Mouse (Mus musculus) hindbrain, postnatal 0 days (tissue): ENCODE measurements around the gene Rnf32. TPM values are rescaled to one million over a fixed set of nuclear protein-coding genes. Genes with fewer than 3 reads are reported as not detected.

Source experiments
- ATAC-seq: fragments of 200-750 bp; cut with Nextera tagmentation; 2 replicates; pipeline ENCODE4 v1.8.0; 2017; ENCODE audit warnings: mild to moderate bottlenecking, moderate TSS enrichment, moderate library complexity
- DNase-seq: peaks from one replicate; pipeline ENCODE4 v3.0.0-alpha.2; 2015; ENCODE audit warnings: low spot score
- H3K27ac ChIP-seq: fragments of 300-500 bp; sonication (generic); 2 replicates; pipeline ENCODE4 v1.5.1; 2014; ENCODE audit warnings: mild to moderate bottlenecking
- H3K27me3 ChIP-seq: fragments of 300-500 bp; sonication (generic); 2 replicates; pipeline ENCODE4 v1.6.1; 2014; ENCODE audit warnings: low read length, mixed read lengths; ENCODE audit not compliant: insufficient read depth
- H3K36me3 ChIP-seq: fragments of 300-500 bp; sonication (generic); 2 replicates; pipeline ENCODE4 v1.6.1; 2014; ENCODE audit warnings: low read length, mixed read lengths; ENCODE audit not compliant: insufficient read depth
- H3K4me1 ChIP-seq: fragments of 300-500 bp; sonication (generic); 2 replicates; pipeline ENCODE4 v1.6.1; 2014; ENCODE audit warnings: antibody characterized with exemption, low read length, mixed read lengths; ENCODE audit not compliant: insufficient read depth
- H3K4me2 ChIP-seq: fragments of 300-500 bp; sonication (generic); 2 replicates; pipeline ENCODE4 v1.6.1; 2014; ENCODE audit warnings: low read depth, mild to moderate bottlenecking, low read length, moderate library complexity, mixed read lengths
- H3K4me3 ChIP-seq: fragments of 300-500 bp; sonication (generic); 2 replicates; pipeline ENCODE4 v1.5.1; 2014; ENCODE audit warnings: low read length
- H3K9ac ChIP-seq: fragments of 300-500 bp; sonication (generic); replicated peaks from 2 replicates; pipeline ENCODE4 v1.6.1; 2014; ENCODE audit warnings: mild to moderate bottlenecking, low read length, moderate library complexity, mixed read lengths
- H3K9me3 ChIP-seq: fragments of 300-500 bp; sonication (generic); 2 replicates; pipeline ENCODE4 v1.6.1; 2016; ENCODE audit warnings: low read length, mixed read lengths
- CTCF ChIP-seq: IDR thresholded peaks from 2 replicates; pipeline ENCODE4 v1.5.1; 2016; ENCODE audit warnings: antibody characterized with exemption, control low read depth, low read depth
- WGBS: fragments of 180-500 bp; shearing (Covaris S2); extraction: QIAGEN DNeasy Blood & Tissue Kit; methylation state at CpG from one replicate; pipeline ENCODE4 v1.1.7; 2014; 5-methylcytosine and 5-hydroxymethylcytosine counted together
- polyA plus RNA-seq: library from polyadenylated mRNA; unstranded; fragments of >200 nt; fragmentation: Nextera tagmentation; extraction: Ambion mirVana; gene quantifications from 2 replicates; pipeline ENCODE4 v1.2.1, GENCODE M21; 2015
- total RNA-seq: library from RNA; depleted of rRNA; stranded (reverse); fragments of >200 nt; gene quantifications from 2 replicates; pipeline ENCODE4 v1.2.3, GENCODE M21; 2014; rRNA removed

Rnf32 gene
- total and polyA plus RNA-seq, 2 experiments from 2014 or later = 6.2 to 10.0 TPM

GRCm38 (mm10) chr5:29253876-29254275 is 58.1 kb downstream of the Rnf32 start:
- no peak overlapping the region for H3K4me3 ChIP-seq
- no peaks in the 10 kb centered on the region for H3K27me3 ChIP-seq
- no peaks in the 10 kb centered on the region for H3K9me3 ChIP-seq
- 32% methylated on average over 2 of the region's 2 CpGs for WGBS
- no peak for DNase-seq
- H3K27ac ChIP-seq = no peak overlapping the region
- no peak for TF ChIP-seq CTCF
- no peak overlapping the region for H3K4me2 ChIP-seq
- H3K36me3 ChIP-seq = no peaks in the 10 kb centered on the region
- no peak overlapping the region for H3K9ac ChIP-seq
- ATAC-seq = no peak
- H3K4me1 ChIP-seq = no peaks in the 10 kb centered on the region

- Histone ChIP-seq H3K27me3 (no peaks in the 10 kb centered on the region), H3K9me3 (no peaks in the 10 kb centered on the region), H3K36me3 (no peaks in the 10 kb centered on the region), H3K4me2 (no peak overlapping the region), H3K4me1 (no peaks in the 10 kb centered on the region), H3K27ac (no peak overlapping the region), H3K4me3 (no peak overlapping the region), H3K9ac (no peak overlapping the region)
- DNase-seq (peak; percentile 24), ATAC-seq (no peak)
- TF ChIP-seq CTCF = peak; percentile 39; the same call in 1 of the 2 replicates
- 59% methylated on average over 4 of the region's 4 CpGs for WGBS
Observed at GRCm38 (mm10) chr5:29270879-29271278, 75.1 kb downstream of the Rnf32 start.

- H3K4me1 ChIP-seq = no peaks in the 10 kb centered on the region
- no peak for ATAC-seq
- peak; percentile 42 for DNase-seq
- H3K9ac ChIP-seq = no peak overlapping the region
- H3K4me2 ChIP-seq = no peak overlapping the region
- 61% methylated on average over 2 of the region's 2 CpGs for WGBS
- no peaks in the 10 kb centered on the region for H3K9me3 ChIP-seq
- H3K27ac ChIP-seq = no peak overlapping the region
- H3K27me3 ChIP-seq = no peaks in the 10 kb centered on the region
- TF ChIP-seq CTCF = no peak
- no peaks in the 10 kb centered on the region for H3K36me3 ChIP-seq
- no peak overlapping the region for H3K4me3 ChIP-seq
Observed at GRCm38 (mm10) chr5:29273426-29273825, 77.6 kb downstream of the Rnf32 start.

GRCm38 (mm10) chr5:29274746-29275145 is 79.0 kb downstream of the Rnf32 start:
- ATAC-seq (no peak), DNase-seq (peak; percentile 47)
- H3K27me3 ChIP-seq = no peaks in the 10 kb centered on the region
- no peaks in the 10 kb centered on the region for H3K9me3 ChIP-seq
- no peaks in the 10 kb centered on the region for H3K36me3 ChIP-seq
- peak; percentile 42 for TF ChIP-seq CTCF
- H3K4me3 ChIP-seq = no peak overlapping the region
- H3K4me2 ChIP-seq = no peak overlapping the region
- no peak overlapping the region for H3K27ac ChIP-seq
- H3K4me1 ChIP-seq = no peaks in the 10 kb centered on the region
- H3K9ac ChIP-seq = no peak overlapping the region

Other genes starting within 250 kb of the Rnf32 start
- 31.2 and 34.0 TPM in 2 replicates for gene Lmbr1, start 182.4 kb downstream of the Rnf32 start, total RNA-seq
- 40.4 and 42.2 TPM in 2 replicates for gene Lmbr1, start 182.4 kb downstream of the Rnf32 start, polyA plus RNA-seq
- gene Nom1, start 238.7 kb downstream of the Rnf32 start, total RNA-seq = 7.4 and 24.3 TPM in 2 replicates
- 14.0 and 16.5 TPM in 2 replicates for gene Nom1, start 238.7 kb downstream of the Rnf32 start, polyA plus RNA-seq